Mouse (Mus musculus): Measurements from ENCODE around the gene Cenpt.

DNA sequence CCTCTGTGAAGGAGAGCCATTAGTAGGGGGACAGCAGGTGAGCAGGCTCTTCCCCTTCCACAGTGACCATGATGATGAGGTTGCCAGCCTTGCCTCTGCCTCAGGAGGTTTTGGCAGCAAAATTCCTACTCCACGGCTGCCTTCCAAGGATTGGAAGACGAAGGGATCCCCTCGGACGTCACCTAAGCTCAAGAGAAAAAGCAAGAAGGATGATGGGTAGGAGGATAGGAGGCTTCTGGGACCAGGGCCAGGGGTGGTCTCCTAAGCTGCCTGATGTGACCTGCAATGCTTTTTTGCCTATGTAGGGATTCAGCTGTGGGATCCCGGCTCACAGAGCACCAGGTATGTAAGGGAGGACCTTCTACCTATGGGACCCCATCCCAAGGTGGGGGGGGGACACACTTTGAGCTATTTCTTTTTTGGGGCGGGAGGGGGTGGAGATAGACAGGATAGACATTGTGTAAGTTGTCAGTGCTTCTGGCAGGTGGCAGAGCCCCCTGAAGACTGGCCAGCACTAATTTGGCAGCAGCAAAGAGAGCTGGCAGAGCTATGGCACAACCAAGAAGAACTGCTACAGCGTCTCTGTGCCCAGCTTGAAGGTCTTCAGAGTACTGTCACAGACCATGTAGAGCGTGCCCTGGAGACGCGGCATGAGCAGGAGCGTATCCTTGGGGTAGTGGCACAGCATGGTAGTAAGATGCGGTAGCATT is 36.8 kb upstream of the Cenpt start:
- TF ChIP-seq CTCF (IDR thresholded peaks at IDR 0.05; ENCODE audit: borderline replicate concordance, insufficient read depth, low read depth, low read length), result no peak
- no peak for TF ChIP-seq POLR2A (IDR thresholded peaks at IDR 0.05; ENCODE audit: borderline replicate concordance, insufficient read depth, low read length)

Data from cerebellum, adult 2 months (tissue).